ENCODE assay signal across 11 mouse cellular contexts in genomic region chr4:145848183-145848890, GRCm38 (mm10). TPM values are rescaled to one million over a fixed set of nuclear protein-coding genes. Genes with fewer than 3 reads are reported as not detected.
DNase-seq lines count a peak whose midpoint lies in the region; ATAC-seq and TF ChIP-seq lines count a peak whose summit lies in the region.
"Not testable (repeated sequence)": the region's sequence is repeated elsewhere in the genome, so short reads cannot be mapped to it uniquely, and the experiment has no call there.
"Had no signal": no experiment of that assay in that cellular context is flagged by ENCODE, and none has a peak within 500 bp of the region (broad histone marks: within the 10 kb centered on the region; RNA-seq: fewer than 3 reads in every experiment).

No protein-coding gene starts in this region.

- ATAC-seq in embryonic facial prominence, embryonic 14.5 days (ENCODE audit: low read depth), result 0 out of 2 replicates have a peak, but pooled peaks have one; percentile 17
- peak; percentile 23 for ATAC-seq in heart, embryonic 12.5 days (ENCODE audit: insufficient number of reproducible peaks, low FRiP score)
- peak; percentile 36; the same call in 1 of the 2 replicates for ATAC-seq in hindbrain, embryonic 15.5 days (ENCODE audit: low FRiP score, low read depth)
- ATAC-seq in kidney, embryonic 16.5 days (ENCODE audit: low FRiP score, low TSS enrichment), result peak; percentile 49
- ATAC-seq in liver, embryonic 14.5 days (ENCODE audit: insufficient read depth), result peak; percentile 13; the same call in 1 of the 2 replicates
- ATAC-seq in midbrain, embryonic 11.5 days (ENCODE audit: low FRiP score), result peak; percentile 33
- ATAC-seq in neural tube, embryonic 14.5 days (ENCODE audit: low read depth), result 0 out of 2 replicates have a peak, but pooled peaks have one; percentile 21

- not testable (repeated sequence) for H3K4me2 ChIP-seq in embryonic facial prominence, embryonic 14.5 days (ENCODE audit: low read depth, low read length); heart, embryonic 12.5 days; hindbrain, embryonic 15.5 days; kidney, embryonic 16.5 days (replicated peaks; ENCODE audit: low read depth, low read length); liver, embryonic 14.5 days (ENCODE audit: low read depth); midbrain, embryonic 11.5 days; neural tube, embryonic 14.5 days (ENCODE audit: low read depth, low read length)

- TF ChIP-seq EP300 in liver, embryonic 14.5 days (IDR thresholded peaks at IDR 0.05; ENCODE audit: low read depth), result not testable (repeated sequence)

- H3K27ac ChIP-seq in embryonic facial prominence, embryonic 14.5 days (replicated peaks; ENCODE audit: low read depth, low read length); heart, embryonic 12.5 days (ENCODE audit: poor library complexity, severe bottlenecking); hindbrain, embryonic 15.5 days (replicated peaks); kidney, embryonic 16.5 days (ENCODE audit: low read length); liver, embryonic 14.5 days; midbrain, embryonic 11.5 days (ENCODE audit: low read depth, low read length); neural tube, embryonic 14.5 days (ENCODE audit: low read depth, low read length): not testable (repeated sequence)

- not testable (repeated sequence) for H3K4me3 ChIP-seq in embryonic facial prominence, embryonic 14.5 days (ENCODE audit: low read depth, low read length); heart, embryonic 12.5 days; hindbrain, embryonic 15.5 days; kidney, embryonic 16.5 days (ENCODE audit: low read length); liver, embryonic 14.5 days (ENCODE audit: insufficient read depth in 1 of 2, low read depth in 2 of 2, low read length in 2 of 2); midbrain, embryonic 11.5 days (ENCODE audit: low read depth, low read length); neural tube, embryonic 14.5 days (ENCODE audit: low read depth, low read length)

- H3K9me3 ChIP-seq in embryonic facial prominence, embryonic 14.5 days (ENCODE audit: control insufficient read depth, low read length); hindbrain, embryonic 15.5 days; kidney, embryonic 16.5 days (ENCODE audit: low read length); liver, embryonic 14.5 days (ENCODE audit: control insufficient read depth, low read length); midbrain, embryonic 11.5 days (ENCODE audit: control insufficient read depth, low read length); neural tube, embryonic 14.5 days (ENCODE audit: control insufficient read depth, low read length): not testable (repeated sequence)
- H3K9me3 ChIP-seq in heart, embryonic 12.5 days (replicated peaks), result peaks cover 13% of the 10 kb centered on the region

- TF ChIP-seq CTCF in liver, embryonic 14.5 days (IDR thresholded peaks at IDR 0.05; ENCODE audit: low read depth), result not testable (repeated sequence)

- not testable (repeated sequence) for H3K4me1 ChIP-seq in embryonic facial prominence, embryonic 14.5 days (ENCODE audit: control insufficient read depth, insufficient read depth, low read length); heart, embryonic 12.5 days (replicated peaks); hindbrain, embryonic 15.5 days (replicated peaks); kidney, embryonic 16.5 days (ENCODE audit: insufficient read depth, low read length); liver, embryonic 14.5 days (replicated peaks; ENCODE audit: control insufficient read depth in 2 of 2, insufficient read depth in 2 of 2, low read length in 1 of 2); midbrain, embryonic 11.5 days (ENCODE audit: control insufficient read depth, insufficient read depth, low read length); neural tube, embryonic 14.5 days (ENCODE audit: control insufficient read depth, insufficient read depth, low read length)

- H3K27me3 ChIP-seq in embryonic facial prominence, embryonic 14.5 days (replicated peaks; ENCODE audit: control insufficient read depth, insufficient read depth, low read length); heart, embryonic 12.5 days (replicated peaks); hindbrain, embryonic 15.5 days; kidney, embryonic 16.5 days (ENCODE audit: insufficient read depth, low read length); liver, embryonic 14.5 days (ENCODE audit: control insufficient read depth, insufficient read depth, low read length); midbrain, embryonic 11.5 days (ENCODE audit: control insufficient read depth, insufficient read depth, low read length); neural tube, embryonic 14.5 days (ENCODE audit: control insufficient read depth, insufficient read depth, low read length): not testable (repeated sequence)

- DNase-seq in embryonic facial prominence, embryonic 14.5 days (ENCODE audit: low spot score); liver, embryonic 14.5 days (ENCODE audit: low read depth in 3 of 3, low spot score in 3 of 3): not testable (repeated sequence)
- DNase-seq in midbrain, embryonic 11.5 days (ENCODE audit: low spot score, missing footprints), result peak; percentile 54

- H3K9ac ChIP-seq in embryonic facial prominence, embryonic 14.5 days (ENCODE audit: low read depth, low read length); heart, embryonic 12.5 days; hindbrain, embryonic 15.5 days; kidney, embryonic 16.5 days (replicated peaks; ENCODE audit: low read length); liver, embryonic 14.5 days (replicated peaks); midbrain, embryonic 11.5 days (ENCODE audit: low read length); neural tube, embryonic 14.5 days (replicated peaks; ENCODE audit: low read depth, low read length): not testable (repeated sequence)

- 62% methylated on average over 3 of the region's 4 CpGs for WGBS in embryonic facial prominence, embryonic 14.5 days
- WGBS in heart, embryonic 12.5 days, result 62% methylated on average over 4 of the region's 4 CpGs
- WGBS in hindbrain, embryonic 15.5 days, result 74% methylated on average over 4 of the region's 4 CpGs
- WGBS in kidney, embryonic 16.5 days, result 69% methylated on average over 3 of the region's 4 CpGs
- WGBS in liver, embryonic 14.5 days (ENCODE audit: insufficient replicate concordance), result 44% methylated on average over 3 of the region's 4 CpGs
- WGBS in midbrain, embryonic 11.5 days, result 60% methylated on average over 3 of the region's 4 CpGs
- 66% methylated on average over 3 of the region's 4 CpGs for WGBS in neural tube, embryonic 14.5 days

- not testable (repeated sequence) for H3K36me3 ChIP-seq in embryonic facial prominence, embryonic 14.5 days (ENCODE audit: control insufficient read depth, insufficient read depth, low read length); heart, embryonic 12.5 days; hindbrain, embryonic 15.5 days; kidney, embryonic 16.5 days (ENCODE audit: insufficient read depth, low read length); liver, embryonic 14.5 days (replicated peaks; ENCODE audit: control insufficient read depth, insufficient read depth, low read depth); midbrain, embryonic 11.5 days (ENCODE audit: control insufficient read depth, insufficient read depth, low read length); neural tube, embryonic 14.5 days (ENCODE audit: control insufficient read depth, insufficient read depth, low read length)

RNA-seq across cellular contexts. Expression of gene Zfp986, which starts 20.3 kb away (rescaled TPM):
- polyA plus RNA-seq in embryonic facial prominence, embryonic 14.5 days (2014; fragmentation: Nextera tagmentation; extraction: Ambion mirVana), result not detected in 2 replicates
- polyA plus RNA-seq in heart, embryonic 12.5 days (2016; fragmentation: Nextera tagmentation; extraction: Ambion mirVana), result not detected in 2 replicates
- polyA plus RNA-seq in hindbrain, embryonic 15.5 days (2015; fragmentation: Nextera tagmentation; extraction: Ambion mirVana), result not detected in 2 replicates
- not detected in 2 replicates for polyA plus RNA-seq in kidney, embryonic 16.5 days (2015; fragmentation: Nextera tagmentation; extraction: Ambion mirVana)
- not detected in 2 replicates for polyA plus RNA-seq in liver, embryonic 14.5 days (2012; rRNA removed)
- polyA plus RNA-seq in liver, embryonic 14.5 days (2014; fragmentation: Nextera tagmentation; extraction: Ambion mirVana), result not detected in 2 replicates
- polyA plus RNA-seq in midbrain, embryonic 11.5 days (2014; fragmentation: Nextera tagmentation; extraction: Ambion mirVana), result not detected in 2 replicates
- not detected in 2 replicates for polyA plus RNA-seq in neural tube, embryonic 14.5 days (2014; fragmentation: Nextera tagmentation; extraction: Ambion mirVana)
- polyA plus RNA-seq: embryonic facial prominence, embryonic 10.5 days; large intestine, adult 2 months; lung, embryonic 14.5 days; urinary bladder, adult 2 months had no signal
